Mouse (Mus musculus) cerebellum, adult 9-10 months (tissue): ENCODE results near the gene Cnn2.

Experiments
- DNase-seq: peaks from one replicate; pipeline ENCODE4 v3.0.0; 2022

Cnn2 gene

DNA sequence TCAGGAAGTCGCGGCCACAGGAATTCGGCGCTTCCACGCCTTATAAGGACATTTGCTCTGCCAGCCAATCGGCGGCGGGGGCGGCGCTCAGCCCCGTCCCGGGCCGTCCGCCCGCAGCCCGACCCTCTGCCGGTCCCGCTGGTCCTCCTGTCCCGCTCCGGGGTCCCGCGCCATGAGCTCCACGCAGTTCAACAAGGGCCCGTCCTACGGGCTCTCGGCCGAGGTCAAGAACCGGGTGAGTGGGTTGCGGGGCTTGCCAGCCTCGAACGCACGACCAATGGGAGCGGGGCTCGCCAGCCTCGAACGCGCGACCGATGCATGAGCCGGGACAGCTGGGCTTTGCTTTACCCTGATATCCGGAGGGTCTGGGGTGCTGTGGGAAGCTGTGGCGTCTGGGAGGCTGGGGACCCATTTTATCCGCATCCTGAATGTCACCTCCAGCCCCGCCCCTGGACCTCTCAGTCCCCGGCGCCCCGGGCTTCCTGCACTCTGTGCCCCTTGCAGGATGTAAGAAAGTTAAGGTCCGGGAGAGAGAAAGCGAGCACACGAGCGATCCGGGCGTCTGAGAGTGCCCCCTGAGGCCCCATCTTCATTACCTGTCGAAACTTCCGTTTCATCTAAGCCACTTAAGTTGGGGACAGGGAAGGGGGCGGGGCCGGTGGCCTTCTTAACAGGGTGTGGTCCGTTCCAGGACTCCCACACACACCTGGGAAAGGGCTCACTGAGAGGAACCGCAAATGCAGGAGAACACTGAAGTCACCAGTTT lies at the start of gene Cnn2:
Gene Cnn2 (plus strand): TSS at position 79 of the 766 bp plus-strand sequence.
- DNase-seq, result no peak

GRCm38 (mm10) chr10:79940749-79941148 lies 47.6 kb upstream of the Cnn2 start:
- DNase-seq, result no peak

- DNase-seq, result no peak
These were observed 45.4 kb upstream of the Cnn2 start for GRCm38 (mm10) chr10:79942988-79943387.

DNA sequence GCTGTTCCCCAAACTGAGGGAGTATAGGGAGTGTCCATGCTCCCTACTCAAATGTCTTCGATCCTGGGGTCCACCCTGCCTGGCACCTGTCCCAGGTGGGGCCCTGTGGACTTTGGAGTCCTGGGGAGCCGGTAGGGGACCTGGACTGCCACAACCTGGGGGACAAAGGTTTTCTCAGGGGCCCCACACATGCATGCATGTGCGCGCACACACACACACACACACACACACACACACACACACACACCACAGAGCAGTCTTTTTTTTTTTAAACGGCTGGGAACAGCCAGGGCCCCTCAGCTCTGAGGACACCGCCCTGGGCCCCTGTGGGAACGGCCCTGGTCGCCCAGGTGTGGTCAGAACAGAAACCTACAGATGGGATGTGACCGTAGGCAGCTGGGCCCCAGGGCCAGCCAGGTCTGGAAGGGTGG lies 44.9 kb upstream of the Cnn2 start:
- DNase-seq, result no peak

DNA sequence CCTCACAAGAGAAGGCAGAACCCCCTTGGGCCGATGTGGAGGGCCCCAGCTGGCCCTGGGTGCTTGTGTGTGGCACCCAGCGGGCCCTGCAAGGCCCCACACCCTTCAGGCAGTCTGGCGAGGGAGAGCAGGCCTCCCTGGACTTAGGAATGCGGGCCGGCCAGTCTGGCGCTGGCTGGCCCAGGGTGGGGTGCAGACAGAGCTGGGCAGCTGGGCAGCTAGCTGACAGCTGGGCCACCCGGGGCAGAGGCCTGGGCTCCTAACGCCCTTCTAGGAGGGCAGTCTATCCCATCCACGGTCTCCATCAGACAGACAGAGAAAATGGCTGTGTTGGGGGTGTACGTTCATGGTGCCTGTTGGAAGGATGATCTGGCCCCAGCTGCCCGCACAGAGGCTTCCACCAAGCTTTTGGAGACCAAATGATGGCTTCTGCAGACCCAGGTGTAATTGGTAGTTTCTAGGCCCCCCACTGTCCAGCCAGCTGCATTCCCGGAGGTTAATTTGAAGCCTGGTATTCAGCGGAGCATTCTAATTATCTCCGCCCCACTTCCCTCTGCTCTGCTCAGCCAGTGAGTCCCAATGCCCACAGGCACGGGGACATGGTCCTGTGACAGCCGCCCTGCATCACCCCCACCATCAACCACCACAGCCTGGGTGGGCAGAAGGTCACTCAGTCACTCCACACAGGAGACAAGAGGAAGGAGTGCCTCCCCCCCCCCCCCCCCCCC lies 42.7 kb upstream of the Cnn2 start:
- no peak for DNase-seq

- no peak for DNase-seq
These were observed 41.5 kb upstream of the Cnn2 start for GRCm38 (mm10) chr10:79946752-79947322.

DNA sequence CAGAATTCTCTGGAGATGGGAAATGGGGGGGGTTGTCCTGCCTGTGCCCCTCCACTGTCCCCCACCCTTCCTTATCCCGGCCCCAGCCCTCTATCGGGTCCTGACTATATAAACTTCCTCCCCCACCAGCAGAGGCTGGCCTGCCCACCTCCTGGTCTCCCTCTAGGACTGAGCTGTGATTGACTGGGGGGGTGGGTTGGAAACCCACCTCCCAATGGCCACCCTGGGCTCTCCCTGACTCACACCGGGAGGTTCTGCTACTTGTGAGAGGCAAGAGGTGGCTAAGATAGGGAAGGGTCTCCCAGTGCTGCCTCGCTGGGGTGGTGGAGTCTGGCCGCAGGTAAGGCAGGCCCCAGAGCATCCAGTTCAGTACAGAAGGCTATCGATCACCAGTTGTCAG lies 40.9 kb upstream of the Cnn2 start:
- no peak for DNase-seq

DNA sequence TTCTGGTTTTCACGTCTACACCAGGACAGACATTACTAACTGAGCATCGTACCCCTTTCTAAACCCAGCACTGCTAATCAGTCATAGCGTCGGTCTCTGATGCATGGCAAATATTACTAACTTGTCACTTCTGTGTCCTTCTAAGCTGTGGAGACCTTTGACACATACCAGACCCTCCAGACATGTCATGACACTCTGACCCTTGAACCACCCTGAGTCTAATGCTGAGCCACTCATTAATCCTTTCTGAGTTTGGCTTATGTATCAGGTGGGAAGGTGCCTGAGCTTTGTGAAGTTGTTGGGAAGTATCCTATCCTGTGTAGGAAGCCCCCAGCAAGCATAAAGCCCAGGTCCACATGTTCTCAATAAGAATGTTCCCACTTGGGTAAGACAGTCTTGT lies 38.5 kb upstream of the Cnn2 start:
- no peak for DNase-seq

- no peak for DNase-seq
These were observed 37.7 kb upstream of the Cnn2 start for GRCm38 (mm10) chr10:79950661-79951060.

- no peak for DNase-seq
These were observed 34.4 kb upstream of the Cnn2 start for GRCm38 (mm10) chr10:79953946-79954345.

DNA sequence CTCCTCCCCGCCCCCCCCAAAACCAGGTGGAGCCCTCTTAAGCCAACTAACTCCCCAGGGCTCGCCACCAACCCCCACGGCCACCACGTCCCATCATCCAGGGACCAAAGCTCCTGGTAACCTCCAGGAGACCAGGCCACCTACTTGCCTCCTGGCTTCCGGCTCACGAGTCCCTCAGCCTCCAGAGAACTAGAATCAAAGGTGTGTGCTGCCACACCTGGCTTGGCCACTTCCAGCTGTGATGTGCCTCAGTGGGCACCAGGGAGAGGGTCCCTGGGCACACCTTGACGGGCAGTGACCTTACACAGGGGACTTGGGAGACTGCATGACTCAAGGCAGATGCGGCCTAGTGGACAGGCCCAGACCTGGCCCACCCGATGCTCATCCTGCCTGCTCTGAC lies 32.7 kb upstream of the Cnn2 start:
- no peak for DNase-seq

GRCm38 (mm10) chr10:79956643-79957154 lies 31.7 kb upstream of the Cnn2 start:
- DNase-seq, result no peak

- peak; percentile 84 for DNase-seq
These were observed 30.1 kb upstream of the Cnn2 start for GRCm38 (mm10) chr10:79958140-79958816.

GRCm38 (mm10) chr10:79959412-79959811 lies 29.0 kb upstream of the Cnn2 start:
- DNase-seq, result peak; percentile 82

DNA sequence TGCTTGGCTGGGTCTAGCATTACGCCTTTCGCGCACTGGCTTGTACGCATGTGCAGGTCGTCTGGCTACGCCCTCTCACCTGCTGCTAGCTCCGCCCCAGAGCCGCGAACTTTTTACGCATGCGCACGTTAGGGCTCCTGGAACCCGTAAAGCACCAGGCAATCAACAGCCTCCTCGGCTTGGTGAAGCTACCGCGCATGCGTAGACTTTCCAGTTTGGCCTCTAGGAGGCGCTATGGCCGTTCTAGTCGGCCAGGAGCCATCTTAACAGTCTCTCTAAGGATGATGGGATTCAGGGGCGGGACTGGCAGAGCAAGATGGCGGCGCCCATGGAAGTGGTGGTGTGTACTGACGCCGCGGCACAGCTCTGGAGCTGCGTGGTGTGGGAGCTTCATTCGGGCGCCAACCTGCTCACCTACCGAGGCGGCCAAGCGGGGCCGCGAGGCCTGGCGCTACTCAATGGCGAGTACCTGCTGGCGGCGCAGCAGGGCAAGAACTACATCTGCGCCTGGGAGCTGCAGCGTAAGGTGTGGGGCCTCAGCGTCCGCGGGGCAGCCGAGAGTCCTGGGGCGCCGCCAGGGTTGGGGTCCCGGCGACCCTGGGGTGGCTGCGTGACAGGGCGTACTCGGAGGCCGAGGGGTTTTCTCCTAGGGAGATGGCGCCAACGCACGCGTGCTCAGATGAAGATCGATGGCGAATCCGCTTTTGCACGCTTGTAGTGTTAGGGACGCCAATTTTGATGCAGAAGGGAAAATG lies 28.4 kb upstream of the Cnn2 start, which contains the start of gene Wdr18:
Gene Wdr18 (plus strand): TSS at position 306 of the 755 bp plus-strand sequence.
- DNase-seq, result peak; percentile 100

DNA sequence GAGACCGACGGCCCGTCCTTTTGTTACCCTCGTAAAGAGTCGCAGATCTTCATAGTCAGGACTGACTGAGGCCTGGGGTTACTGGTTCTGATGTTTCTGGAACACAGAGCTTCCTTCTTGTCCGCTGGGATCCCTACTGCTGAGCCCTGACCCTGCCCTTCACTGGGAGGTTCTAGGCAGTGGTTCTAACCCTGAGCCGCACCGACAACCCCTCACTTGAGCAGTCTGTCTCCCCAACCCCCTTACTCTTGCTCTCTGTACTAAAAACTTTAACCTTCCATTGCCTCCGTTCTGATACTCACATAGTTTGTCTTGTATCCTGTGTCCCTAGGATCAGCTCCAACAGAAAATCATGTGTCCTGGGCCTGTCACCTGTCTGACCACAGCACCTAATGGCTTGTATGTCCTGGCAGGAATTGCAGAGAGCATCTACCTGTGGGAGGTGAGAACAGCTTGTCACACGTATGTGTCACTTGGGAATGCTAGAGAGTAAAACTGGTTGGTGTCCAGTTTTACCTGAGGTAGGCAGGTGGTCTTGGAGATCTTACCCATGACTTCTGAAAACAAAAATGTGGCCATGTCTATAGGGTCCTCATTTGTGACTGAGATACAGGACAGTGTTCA lies 27.6 kb upstream of the Cnn2 start:
- DNase-seq, result peak; percentile 54

DNA sequence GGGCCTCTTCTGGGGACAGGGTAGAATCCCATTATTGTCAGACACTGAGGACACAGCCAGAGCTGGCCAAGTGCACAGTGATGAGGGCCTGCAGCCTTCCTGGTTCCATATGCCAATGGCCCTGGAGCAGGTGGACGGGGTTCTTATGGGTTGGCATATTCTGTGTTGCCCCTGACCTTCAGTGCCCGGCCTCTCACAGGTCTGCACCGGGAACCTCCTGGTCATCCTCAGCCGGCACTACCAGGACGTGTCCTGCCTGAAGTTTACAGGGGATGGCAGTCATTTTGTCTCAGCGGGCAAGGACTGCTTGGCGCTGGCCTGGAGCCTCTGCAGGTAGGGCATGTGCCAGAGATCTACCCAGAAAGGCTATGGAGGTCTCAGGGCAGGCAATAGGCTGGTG lies 23.7 kb upstream of the Cnn2 start:
- no peak for DNase-seq

DNA sequence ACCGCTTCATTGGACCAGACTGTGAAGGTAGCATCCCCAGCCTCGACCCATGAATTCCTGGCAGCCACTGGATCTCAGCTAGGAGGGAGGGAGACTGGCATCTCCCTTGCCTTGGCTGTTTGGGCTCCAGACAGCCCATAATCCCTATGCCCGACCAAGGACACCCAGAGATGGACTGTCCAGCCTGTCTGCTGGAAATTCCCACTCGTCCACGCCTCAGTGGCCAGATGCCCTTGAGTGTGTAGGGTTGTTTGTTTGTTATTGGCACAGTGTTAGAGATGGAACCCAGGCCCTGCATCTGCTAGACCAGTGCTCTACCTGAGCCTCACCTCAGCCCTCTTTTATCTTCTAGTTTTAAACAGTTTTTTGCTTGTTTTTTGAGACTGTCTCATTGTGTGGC lies 23.1 kb upstream of the Cnn2 start:
- DNase-seq, result peak; percentile 26

DNA sequence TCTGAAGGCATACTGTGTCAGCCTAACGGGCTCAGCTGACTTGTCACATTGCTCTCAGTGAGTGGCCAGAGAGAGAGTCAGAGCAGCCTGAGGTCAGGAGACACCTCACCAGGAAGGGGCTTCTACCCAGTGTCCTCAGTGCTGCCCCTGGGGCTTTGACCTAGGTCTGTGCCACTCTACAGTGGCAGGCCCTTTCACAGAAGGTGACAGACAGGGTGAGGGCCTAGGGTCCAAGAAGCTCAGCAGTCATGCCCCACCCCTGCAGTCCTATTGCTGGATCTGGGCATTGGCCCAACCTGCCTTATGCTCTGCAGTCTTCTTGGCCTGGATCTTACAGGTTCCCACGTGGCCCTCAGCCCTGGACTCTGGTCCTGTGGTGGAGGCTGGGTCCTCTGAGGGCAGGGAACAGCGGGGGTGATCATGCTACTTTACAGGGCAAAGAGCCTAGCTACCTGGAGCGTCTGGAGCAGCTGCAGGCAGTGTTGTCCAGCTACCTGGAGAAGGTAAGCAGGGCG lies 21.4 kb upstream of the Cnn2 start:
- peak; percentile 70 for DNase-seq

DNA sequence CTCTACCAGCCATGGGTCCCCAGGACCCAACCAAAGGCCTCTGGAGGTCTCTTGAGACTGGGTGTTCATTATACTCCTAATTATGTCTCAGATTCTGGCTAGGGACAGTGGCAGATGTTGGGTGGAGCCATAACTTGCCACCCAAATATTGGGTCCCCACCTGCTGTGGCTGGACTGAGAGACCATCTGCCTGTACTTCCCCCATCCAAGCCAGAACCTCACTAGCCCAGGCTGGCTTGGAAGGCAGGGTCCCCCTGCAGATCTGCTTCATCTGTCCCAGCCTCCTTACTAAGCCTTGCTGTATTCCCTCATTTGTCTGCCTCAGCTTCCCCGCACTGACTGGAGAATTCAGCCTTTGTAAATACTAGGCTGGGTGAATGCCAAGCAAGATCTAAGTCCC lies 20.2 kb upstream of the Cnn2 start:
- DNase-seq, result no peak

- no peak for DNase-seq
These were observed 19.2 kb upstream of the Cnn2 start for GRCm38 (mm10) chr10:79969124-79969568.
